Mouse (Mus musculus) limb, embryonic 15.5 days (tissue): Measurements from ENCODE around the gene Gm20388. TPM values are rescaled to one million over a fixed set of nuclear protein-coding genes. Genes with fewer than 3 reads are reported as not detected.

Source experiments
- ATAC-seq: fragments of 200-750 bp; cut with Nextera tagmentation; 2 replicates; pipeline ENCODE4 v1.8.0; 2017; ENCODE audit warnings: low read depth, moderate TSS enrichment; ENCODE audit not compliant: insufficient number of reproducible peaks, low FRiP score, low TSS enrichment
- H3K27ac ChIP-seq: fragments of 300-500 bp; sonication (generic); 2 replicates; pipeline ENCODE4 v1.5.1; 2015; ENCODE audit warnings: moderate library complexity, mild to moderate bottlenecking, inconsistent platforms
- H3K27me3 ChIP-seq: fragments of 300-500 bp; sonication (generic); 2 replicates; pipeline ENCODE4 v1.6.1; 2015; ENCODE audit warnings: inconsistent platforms
- H3K36me3 ChIP-seq: fragments of 300-500 bp; sonication (generic); 2 replicates; pipeline ENCODE4 v1.6.1; 2015; ENCODE audit warnings: inconsistent platforms
- H3K4me1 ChIP-seq: fragments of 300-500 bp; sonication (generic); 2 replicates; pipeline ENCODE4 v1.6.1; 2015; ENCODE audit warnings: inconsistent platforms
- H3K4me2 ChIP-seq: fragments of 300-500 bp; sonication (generic); 2 replicates; pipeline ENCODE4 v1.6.1; 2015; ENCODE audit warnings: mild to moderate bottlenecking, inconsistent platforms
- H3K4me3 ChIP-seq: fragments of 300-500 bp; sonication (generic); 2 replicates; pipeline ENCODE4 v1.5.1; 2015; ENCODE audit warnings: mild to moderate bottlenecking, inconsistent platforms
- H3K9ac ChIP-seq: fragments of 300-500 bp; sonication (generic); 2 replicates; pipeline ENCODE4 v1.6.1; 2015; ENCODE audit warnings: inconsistent platforms
- H3K9me3 ChIP-seq: fragments of 300-500 bp; sonication (generic); 2 replicates; pipeline ENCODE4 v1.6.1; 2016; ENCODE audit warnings: inconsistent platforms
- WGBS: fragments of 180-500 bp; shearing (Covaris S2); methylation state at CpG from one replicate; pipeline ENCODE4 v1.1.7; 2015; 5-methylcytosine and 5-hydroxymethylcytosine counted together
- polyA plus RNA-seq: library from polyadenylated mRNA; unstranded; fragments of >200 nt; fragmentation: Nextera tagmentation; extraction: Ambion mirVana; gene quantifications from 2 replicates; pipeline ENCODE4 v1.2.1, GENCODE M21; 2015

Gm20388 gene
- polyA plus RNA-seq, 1 experiment from 2014 or later = 4.9 TPM

DNA sequence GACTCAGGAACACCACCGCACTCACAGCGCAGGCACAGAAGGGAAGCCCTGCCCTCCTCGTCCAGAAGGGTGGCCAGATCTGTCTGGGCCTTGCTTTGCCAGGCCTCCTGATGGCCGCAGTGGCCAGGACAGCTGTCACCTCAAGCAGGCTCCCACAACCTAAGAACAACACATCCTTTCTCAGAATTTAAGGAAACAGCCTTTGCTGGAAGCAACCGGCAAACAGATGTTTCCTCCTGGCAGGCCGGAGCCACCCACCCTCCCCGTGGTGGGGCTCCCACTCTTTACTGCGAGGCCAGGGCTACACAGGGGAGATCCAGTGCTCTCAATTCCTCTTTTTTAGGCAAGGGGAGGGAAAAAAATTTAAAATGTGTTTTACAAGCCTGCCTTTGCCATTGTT is 2754.6 kb downstream of the Gm20388 start:
- Histone ChIP-seq H3K4me3 (no peak overlapping the region), H3K9me3 (no peaks in the 10 kb centered on the region)

DNA sequence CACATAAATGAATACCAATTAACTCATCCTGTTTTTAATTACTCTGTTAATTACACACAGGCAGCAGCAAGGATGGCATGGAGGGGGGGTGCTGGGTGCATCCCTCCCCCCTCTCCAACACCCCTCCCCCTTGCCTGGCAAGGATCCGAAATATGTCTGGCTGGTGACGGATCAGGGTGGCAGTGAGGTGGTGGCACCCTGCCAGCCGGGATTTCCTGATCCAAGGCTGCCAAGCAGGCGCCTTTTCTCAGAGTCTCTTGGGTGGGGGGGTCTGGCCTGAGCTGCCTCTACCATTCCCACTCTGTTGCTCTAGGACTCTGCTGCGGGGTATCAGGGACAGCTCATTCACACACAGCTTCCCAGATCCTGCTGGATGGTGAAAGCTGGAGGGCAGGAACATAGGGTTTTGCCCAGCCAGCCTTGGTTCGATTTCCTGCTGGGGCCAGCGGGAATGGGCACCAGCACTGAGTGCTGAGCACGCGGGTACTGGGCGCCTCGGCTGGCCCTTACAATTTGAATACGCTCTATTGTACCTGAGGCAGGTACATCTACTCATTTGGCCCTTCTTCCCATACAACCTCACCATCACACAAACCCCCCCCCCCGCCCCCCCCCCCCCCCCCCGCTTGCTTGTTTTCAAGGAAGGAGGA is 2755.2 kb downstream of the Gm20388 start:
- Histone ChIP-seq H3K4me3 (no peak overlapping the region), H3K27me3 (0 out of 2 replicates have a peak, but pooled peaks cover 5% of the 10 kb centered on the region), H3K4me2 (peak overlapping the region; percentile 24), H3K9ac (no peak overlapping the region), H3K4me1 (peaks cover 81% of the 10 kb centered on the region), H3K36me3 (no peaks in the 10 kb centered on the region), H3K9me3 (no peaks in the 10 kb centered on the region), H3K27ac (peak overlapping the region; percentile 69)
- 37% methylated on average over 12 of the region's 14 CpGs for WGBS
- peak; percentile 14; the same call in 1 of the 2 replicates for ATAC-seq

More for the DNA sequence above, 2754.6 kb downstream of the Gm20388 start:
- ATAC-seq = no peak
- 19% methylated on average over 8 of the region's 8 CpGs for WGBS
- Histone ChIP-seq H3K4me2 (peak overlapping the region; percentile 24), H3K27ac (peak overlapping the region; percentile 69), H3K4me1 (peaks cover 79% of the 10 kb centered on the region), H3K27me3 (no peaks in the 10 kb centered on the region), H3K36me3 (no peaks in the 10 kb centered on the region), H3K9ac (no peak overlapping the region)

DNA sequence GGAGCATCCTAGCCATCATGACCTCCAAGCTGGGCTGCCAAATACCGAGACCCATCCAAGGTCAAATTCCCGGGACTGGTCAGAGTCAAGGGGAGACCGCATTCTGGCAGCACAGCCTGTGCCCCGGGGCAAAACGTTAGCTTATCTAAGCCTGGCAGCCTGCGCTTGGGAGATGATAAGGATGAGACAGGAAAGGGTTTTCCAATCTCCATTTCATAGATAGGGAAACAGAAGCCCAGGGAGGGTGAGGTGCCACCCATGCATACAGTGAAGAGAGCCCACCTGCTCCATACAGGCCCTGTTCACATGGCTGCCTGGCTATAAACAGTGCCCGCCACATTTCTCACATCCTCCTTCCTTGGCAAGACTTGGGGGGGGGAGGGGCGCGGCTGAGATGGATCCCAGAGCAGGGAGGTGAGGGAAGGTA is 2755.7 kb downstream of the Gm20388 start:
- Histone ChIP-seq H3K4me3 (no peak overlapping the region), H3K9ac (no peak overlapping the region), H3K27ac (peak overlapping the region; percentile 47; the same call in 1 of the 2 replicates), H3K27me3 (peaks cover 11% of the 10 kb centered on the region; the same call in 1 of the 2 replicates), H3K36me3 (no peaks in the 10 kb centered on the region), H3K9me3 (no peaks in the 10 kb centered on the region), H3K4me1 (peaks cover 78% of the 10 kb centered on the region), H3K4me2 (no peak overlapping the region)
- WGBS = 31% methylated on average over 9 of the region's 9 CpGs
- no peak for ATAC-seq

DNA sequence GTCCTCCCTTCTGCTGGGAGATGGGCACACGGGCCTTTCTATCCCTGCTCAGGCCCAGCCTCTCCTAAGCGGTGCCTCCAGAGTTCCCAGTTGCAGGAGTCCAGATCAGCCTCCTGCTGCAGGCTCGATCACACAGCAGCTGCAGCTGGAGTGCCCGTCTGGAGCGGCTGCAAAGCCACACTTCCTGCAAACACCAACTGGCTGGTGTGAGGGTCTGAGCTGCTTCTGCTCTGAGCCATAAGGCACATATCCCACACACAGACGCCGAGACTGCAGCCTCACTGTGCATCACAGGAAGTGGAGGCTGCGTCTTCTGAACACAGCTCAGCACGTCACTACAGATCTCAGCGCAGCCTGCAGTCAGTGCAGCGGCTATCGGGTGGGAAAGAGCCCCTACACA is 2756.2 kb downstream of the Gm20388 start:
- no peak overlapping the region for H3K4me2 ChIP-seq

DNA sequence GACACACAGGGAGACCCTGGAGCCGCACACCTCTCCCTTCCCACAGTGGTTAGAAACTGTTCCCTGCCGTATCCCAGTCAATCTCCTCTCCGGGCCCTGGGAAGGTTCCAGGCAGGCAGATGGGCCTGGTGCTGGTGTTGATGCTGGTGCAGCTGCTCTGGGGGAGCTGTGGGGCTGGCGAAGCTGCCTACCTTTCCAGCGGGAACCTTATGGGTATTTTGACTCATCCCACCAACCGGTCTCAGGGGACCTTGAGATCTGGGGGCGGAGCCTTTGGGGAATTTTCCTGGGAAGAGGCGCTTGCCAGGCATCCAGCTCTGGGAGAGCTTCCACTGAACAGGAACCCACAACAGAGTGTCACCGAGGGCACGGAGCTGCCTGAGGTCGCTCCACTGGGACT is 2757.2 kb downstream of the Gm20388 start:
- Histone ChIP-seq H3K9me3 (no peaks in the 10 kb centered on the region), H3K4me1 (peaks cover 63% of the 10 kb centered on the region), H3K9ac (no peak overlapping the region), H3K4me3 (no peak overlapping the region), H3K27me3 (peaks cover 21% of the 10 kb centered on the region; the same call in 1 of the 2 replicates), H3K4me2 (no peak overlapping the region), H3K36me3 (no peaks in the 10 kb centered on the region), H3K27ac (no peak overlapping the region)
- WGBS = 80% methylated on average over 11 of the region's 11 CpGs
- no peak for ATAC-seq

More for the DNA sequence above, 2756.2 kb downstream of the Gm20388 start:
- peaks cover 73% of the 10 kb centered on the region for H3K4me1 ChIP-seq
- peak overlapping the region; percentile 47; the same call in 1 of the 2 replicates for H3K27ac ChIP-seq
- WGBS = 40% methylated on average over 12 of the region's 12 CpGs
- no peaks in the 10 kb centered on the region for H3K36me3 ChIP-seq
- H3K27me3 ChIP-seq = peaks cover 15% of the 10 kb centered on the region; the same call in 1 of the 2 replicates
- H3K4me3 ChIP-seq = no peak overlapping the region
- no peak for ATAC-seq
- no peak overlapping the region for H3K9ac ChIP-seq
- no peaks in the 10 kb centered on the region for H3K9me3 ChIP-seq

DNA sequence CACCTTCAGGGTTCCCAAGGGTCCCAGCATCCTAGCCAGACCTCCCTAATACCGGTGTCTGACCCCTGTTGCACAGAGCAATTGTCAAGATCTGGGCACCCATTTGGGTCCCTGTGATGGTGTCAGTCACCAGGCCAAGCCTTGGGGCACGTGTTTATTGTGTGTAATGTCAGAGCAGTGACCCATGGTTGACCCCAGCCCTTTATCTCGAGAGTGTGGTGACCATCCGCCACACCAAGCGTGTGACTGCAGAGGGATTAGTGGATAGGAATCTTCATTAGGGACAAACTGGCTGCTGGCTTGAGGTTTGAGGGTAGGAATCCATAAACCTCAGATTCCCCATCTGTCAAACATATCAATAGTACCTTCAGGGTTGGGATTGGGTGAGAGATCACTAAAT is 2758.7 kb downstream of the Gm20388 start:
- H3K4me3 ChIP-seq = no peak overlapping the region
- no peaks in the 10 kb centered on the region for H3K36me3 ChIP-seq
- H3K9ac ChIP-seq = no peak overlapping the region
- peaks cover 47% of the 10 kb centered on the region for H3K4me1 ChIP-seq
- no peak overlapping the region for H3K4me2 ChIP-seq
- H3K27ac ChIP-seq = no peak overlapping the region
- no peaks in the 10 kb centered on the region for H3K9me3 ChIP-seq
- peaks cover 23% of the 10 kb centered on the region; the same call in 1 of the 2 replicates for H3K27me3 ChIP-seq
- 53% methylated on average over 5 of the region's 5 CpGs for WGBS
- no peak for ATAC-seq

DNA sequence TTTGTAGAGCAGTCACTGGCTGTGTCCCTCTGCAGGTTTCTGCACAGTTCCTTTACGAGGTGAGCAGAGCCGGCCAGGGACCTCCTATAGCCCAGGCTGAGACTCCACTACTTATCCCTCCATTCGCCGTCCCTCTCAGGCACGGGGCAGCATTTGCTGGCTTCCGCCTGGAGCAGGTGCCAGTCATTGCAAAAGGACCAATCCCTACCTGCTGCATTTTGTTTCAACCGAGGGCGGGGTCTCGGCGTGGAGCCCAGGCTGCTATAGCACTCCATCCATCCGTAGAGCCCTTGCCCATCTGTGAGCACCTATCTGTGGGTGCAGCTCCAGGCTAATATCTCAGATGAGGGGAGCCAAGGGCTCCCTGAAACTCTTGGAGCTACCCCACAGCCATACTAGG is 2759.4 kb downstream of the Gm20388 start:
- Histone ChIP-seq H3K36me3 (no peaks in the 10 kb centered on the region), H3K9me3 (no peaks in the 10 kb centered on the region), H3K4me3 (no peak overlapping the region), H3K27ac (no peak overlapping the region), H3K4me2 (no peak overlapping the region), H3K27me3 (peaks cover 23% of the 10 kb centered on the region; the same call in 1 of the 2 replicates), H3K4me1 (peaks cover 41% of the 10 kb centered on the region), H3K9ac (no peak overlapping the region)
- ATAC-seq = no peak
- WGBS = 21% methylated on average over 11 of the region's 11 CpGs

DNA sequence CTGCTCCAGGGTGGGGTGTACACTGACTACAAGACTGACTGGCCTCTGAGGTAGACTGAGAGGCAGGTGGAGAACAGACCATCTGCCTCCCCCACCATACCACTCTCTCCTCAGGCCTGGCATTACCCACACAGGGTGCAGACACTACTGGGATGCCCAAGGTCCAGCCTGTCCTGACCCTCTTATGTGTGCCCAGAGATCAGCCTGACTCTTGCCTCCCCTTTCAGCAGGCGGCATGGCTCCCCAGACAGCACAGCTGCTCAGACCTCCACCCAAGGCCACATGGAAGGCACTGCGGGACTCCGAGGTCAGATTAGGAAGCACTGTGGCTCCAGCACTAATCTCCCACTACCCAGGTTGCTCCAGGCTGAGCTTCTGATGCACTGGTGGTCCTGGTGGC is 2760.1 kb downstream of the Gm20388 start:
- peaks cover 34% of the 10 kb centered on the region for H3K4me1 ChIP-seq
- 70% methylated on average over 3 of the region's 3 CpGs for WGBS
- H3K27me3 ChIP-seq = peaks cover 29% of the 10 kb centered on the region

DNA sequence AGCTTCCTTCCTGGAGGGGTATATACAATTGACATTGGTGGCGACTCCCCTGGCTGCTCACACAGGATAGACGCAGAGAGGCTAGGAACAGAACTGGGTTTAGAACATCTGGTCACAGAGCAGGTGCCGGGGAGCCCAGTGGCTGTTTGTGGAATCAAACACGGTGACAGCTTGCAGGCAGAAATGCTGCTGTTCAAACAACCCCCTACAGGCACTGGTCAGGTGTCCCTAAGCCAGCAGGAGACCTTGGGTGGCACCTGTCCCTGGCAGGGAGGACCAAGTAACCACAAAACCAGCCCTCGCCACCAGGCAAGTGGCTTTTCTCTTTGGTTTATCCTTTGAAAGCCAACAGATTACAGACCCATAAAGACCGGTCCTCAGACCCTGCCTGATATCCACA is 2761.3 kb downstream of the Gm20388 start:
- no peak overlapping the region for H3K9ac ChIP-seq
- 59% methylated on average over 6 of the region's 6 CpGs for WGBS
- ATAC-seq = no peak
- H3K36me3 ChIP-seq = no peaks in the 10 kb centered on the region
- H3K27me3 ChIP-seq = peaks cover 40% of the 10 kb centered on the region
- no peaks in the 10 kb centered on the region for H3K9me3 ChIP-seq
- H3K4me2 ChIP-seq = no peak overlapping the region
- no peak overlapping the region for H3K4me3 ChIP-seq
- peaks cover 33% of the 10 kb centered on the region for H3K4me1 ChIP-seq
- H3K27ac ChIP-seq = no peak overlapping the region

More for the DNA sequence above, 2760.1 kb downstream of the Gm20388 start:
- ATAC-seq = no peak
- Histone ChIP-seq H3K4me3 (no peak overlapping the region), H3K9me3 (no peaks in the 10 kb centered on the region), H3K27ac (no peak overlapping the region), H3K36me3 (no peaks in the 10 kb centered on the region), H3K4me2 (no peak overlapping the region), H3K9ac (no peak overlapping the region)

DNA sequence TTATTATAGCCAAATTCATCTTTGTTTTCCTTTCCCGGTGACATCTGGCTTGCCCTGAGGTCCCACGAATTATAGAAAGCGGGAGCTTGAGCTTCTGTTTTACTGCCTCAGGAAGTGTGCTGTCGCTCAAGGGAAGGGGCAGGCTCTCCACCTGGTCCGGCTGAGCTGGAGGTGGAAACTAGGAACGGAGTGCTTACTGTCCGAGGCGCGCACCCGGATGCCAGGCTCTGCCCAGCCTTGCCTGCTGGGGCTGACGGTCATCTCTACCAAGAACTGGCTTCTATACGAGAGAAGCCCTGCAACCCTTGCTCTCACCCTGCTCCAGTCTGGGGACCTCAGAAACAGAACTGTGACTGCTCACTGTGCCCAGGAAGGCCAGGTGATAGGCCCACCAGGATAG is 2763.3 kb downstream of the Gm20388 start:
- Histone ChIP-seq H3K9me3 (no peaks in the 10 kb centered on the region), H3K27ac (no peak overlapping the region), H3K27me3 (peaks cover 61% of the 10 kb centered on the region), H3K4me1 (peaks cover 41% of the 10 kb centered on the region), H3K36me3 (no peaks in the 10 kb centered on the region), H3K9ac (no peak overlapping the region), H3K4me2 (no peak overlapping the region), H3K4me3 (no peak overlapping the region)
- WGBS = 47% methylated on average over 12 of the region's 12 CpGs
- no peak for ATAC-seq

DNA sequence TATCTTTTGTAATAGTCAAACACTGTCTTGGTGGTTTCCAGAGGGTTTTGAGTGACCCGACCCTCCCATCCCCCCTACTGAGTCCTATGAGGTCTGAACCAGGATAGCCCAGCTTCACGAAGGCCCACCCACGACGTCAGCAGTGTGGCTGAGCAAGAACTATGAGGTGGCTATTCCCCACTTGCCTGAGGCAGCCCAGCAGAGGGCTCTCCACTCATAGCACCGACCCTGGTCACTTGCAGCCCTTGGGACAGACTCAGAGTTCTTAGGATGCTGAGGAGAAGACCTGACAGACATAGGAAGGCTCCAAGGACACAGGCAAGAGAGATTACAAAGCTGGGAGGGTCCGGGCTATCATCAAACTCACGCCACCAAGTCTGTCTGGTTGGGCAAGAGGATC is 2764.4 kb downstream of the Gm20388 start:
- H3K9me3 ChIP-seq = no peaks in the 10 kb centered on the region
- H3K27me3 ChIP-seq = peaks cover 70% of the 10 kb centered on the region
- H3K27ac ChIP-seq = no peak overlapping the region
- H3K4me1 ChIP-seq = peaks cover 46% of the 10 kb centered on the region
- no peak overlapping the region for H3K4me2 ChIP-seq
- H3K36me3 ChIP-seq = no peaks in the 10 kb centered on the region
- no peak for ATAC-seq
- no peak overlapping the region for H3K9ac ChIP-seq
- no peak overlapping the region for H3K4me3 ChIP-seq
- 46% methylated on average over 7 of the region's 7 CpGs for WGBS

DNA sequence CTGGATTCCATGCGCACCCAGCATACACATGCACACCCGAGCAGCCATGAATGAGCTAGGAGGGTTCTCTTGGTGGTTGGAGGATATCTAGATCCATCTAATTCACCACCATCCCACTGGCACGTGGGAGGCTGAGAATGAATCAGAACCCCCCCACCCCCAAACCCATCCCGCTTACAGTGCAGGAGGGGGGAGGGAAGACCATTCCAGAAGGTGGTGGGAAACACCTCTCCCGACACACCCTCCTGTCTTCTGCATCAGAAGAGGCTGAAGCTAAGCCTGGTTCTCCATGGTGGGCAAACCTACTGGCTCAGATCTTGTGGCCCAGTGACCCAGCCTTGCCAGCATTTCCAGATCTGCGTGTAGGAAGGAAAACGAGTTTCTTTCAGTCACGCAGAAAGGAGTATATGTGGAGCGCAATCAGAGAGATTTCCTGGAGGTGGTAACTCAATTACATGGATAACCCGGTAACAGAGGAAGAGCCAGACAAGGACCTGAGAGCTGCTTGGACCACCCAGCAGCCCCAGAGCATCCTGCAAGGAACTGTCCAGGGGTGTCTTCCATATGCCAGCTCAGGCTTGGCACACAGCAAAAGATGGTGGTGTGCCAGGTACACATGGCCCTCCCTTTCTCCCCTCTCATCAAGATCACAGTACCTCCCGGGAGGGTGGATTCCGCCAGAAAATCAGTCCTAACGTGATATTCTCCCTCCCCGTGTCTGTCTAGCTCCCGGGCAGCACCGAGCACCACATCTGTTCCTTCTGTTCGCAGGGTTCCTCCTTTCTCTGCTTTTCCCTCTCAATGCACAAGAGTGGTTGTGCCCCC is 2765.2 kb downstream of the Gm20388 start:
- no peaks in the 10 kb centered on the region for H3K9me3 ChIP-seq
- H3K4me3 ChIP-seq = no peak overlapping the region; the same call in 1 of the 2 replicates
- no peaks in the 10 kb centered on the region for H3K36me3 ChIP-seq
- H3K27ac ChIP-seq = no peak overlapping the region
- H3K4me1 ChIP-seq = peaks cover 38% of the 10 kb centered on the region
- peak overlapping the region; percentile 99; the same call in 1 of the 2 replicates for H3K4me2 ChIP-seq
- H3K9ac ChIP-seq = no peak overlapping the region
- WGBS = 73% methylated on average over 17 of the region's 17 CpGs
- peaks cover 73% of the 10 kb centered on the region for H3K27me3 ChIP-seq
- no peak for ATAC-seq
